Mouse (Mus musculus) olfactory bulb, adult 2 months (tissue): ENCODE results near the gene Anks1b.

Experiments
- CTCF ChIP-seq: fragments of 200-500 bp; IDR thresholded peaks from 2 replicates; pipeline ENCODE4 v1.5.1; 2012; ENCODE audit warnings: low read depth, mild to moderate bottlenecking, low read length, moderate library complexity; ENCODE audit not compliant: insufficient read depth
- POLR2A ChIP-seq: fragments of 200-500 bp; IDR thresholded peaks from 2 replicates; pipeline ENCODE4 v1.6.1; 2012; ENCODE audit warnings: mild to moderate bottlenecking, low read depth, low read length, moderate library complexity; ENCODE audit not compliant: insufficient read depth

- TF ChIP-seq CTCF (no peak), POLR2A (no peak)
Measured at GRCm38 (mm10) chr10:90577777-90578176, 704.5 kb downstream of the Anks1b start.
